Mouse (Mus musculus) heart, postnatal 10 days (tissue): ENCODE measurements around the gene Gpr101. TPM values are rescaled to one million over a fixed set of nuclear protein-coding genes. Genes with fewer than 3 reads are reported as not detected.

Experiments used
- DNase-seq, 2 experiments: peaks; one replicate each; pipeline ENCODE4 v3.0.0; 2021
- intact Hi-C: fragments of 180-260 bp; cut with DNase I; formaldehyde crosslinking; loops from one replicate; pipeline ENCODE4 v1.15.1; 2025
- total RNA-seq, 2 experiments: library from RNA; stranded (reverse); gene quantifications; 2 replicates each; pipeline ENCODE4 v1.2.3; 2021

Gpr101 gene
- total RNA-seq: not detected

GRCm38 (mm10) chrX:57503634-57504033 is at the start of gene Gpr101:
Gene Gpr101 (minus strand): TSS chrX:57503757.
- no peak for DNase-seq
- intact Hi-C loops: no loop called here

GRCm38 (mm10) chrX:57521117-57522095 is 17.8 kb upstream of the Gpr101 start:
- DNase-seq: peak in 1 of 2 experiments; percentile 1

DNA sequence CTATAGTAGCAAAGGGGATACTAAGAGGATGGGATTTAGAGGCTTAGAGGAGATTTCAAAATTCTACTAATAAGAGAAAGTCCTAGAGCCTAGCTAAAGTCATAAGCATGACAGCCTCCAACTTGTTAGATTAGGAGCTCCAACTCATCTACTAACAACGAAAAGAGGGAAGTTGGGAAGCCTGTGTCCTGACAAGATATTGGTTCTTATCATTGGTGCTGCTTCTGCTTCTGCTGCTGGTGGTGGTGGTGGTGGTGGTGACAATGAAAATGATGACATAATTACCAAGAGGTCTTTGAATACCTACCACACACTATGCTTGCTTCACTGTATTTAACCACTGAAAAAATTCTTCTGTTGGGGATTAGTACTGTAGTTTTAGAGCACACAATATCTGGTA is 2.7 kb upstream of the Gpr101 start:
- intact Hi-C loops: no loop called here
- DNase-seq: no peak

More at GRCm38 (mm10) chrX:57521117-57522095, 17.8 kb upstream of the Gpr101 start:
- intact Hi-C loops: no loop called here

Other genes with a start within 250 kb of the Gpr101 start
- 10 to 100 TPM; 77.6 to 80.0 TPM for gene Arhgef6, start 165.0 kb downstream of the Gpr101 start, total RNA-seq
- gene Rbmx, start 110.7 kb downstream of the Gpr101 start, total RNA-seq: 10 to 100 TPM; 57.3 to 57.8 TPM
- not detected for gene Gm364, start 94.6 kb downstream of the Gpr101 start, total RNA-seq